Mouse (Mus musculus) erythroblast, embryonic 14.5 days (primary cell): ENCODE results near the gene Mlph.

Experiments
- GATA1 ChIP-seq: IDR thresholded peaks from 2 replicates; pipeline ENCODE4 v1.6.1; 2012; ENCODE audit warnings: low read length, inconsistent platforms, mixed read lengths
- TAL1 ChIP-seq: IDR thresholded peaks from 3 replicates; pipeline ENCODE4 v1.6.1; 2012; ENCODE audit warnings: low read length, inconsistent platforms, mixed read lengths

DNA sequence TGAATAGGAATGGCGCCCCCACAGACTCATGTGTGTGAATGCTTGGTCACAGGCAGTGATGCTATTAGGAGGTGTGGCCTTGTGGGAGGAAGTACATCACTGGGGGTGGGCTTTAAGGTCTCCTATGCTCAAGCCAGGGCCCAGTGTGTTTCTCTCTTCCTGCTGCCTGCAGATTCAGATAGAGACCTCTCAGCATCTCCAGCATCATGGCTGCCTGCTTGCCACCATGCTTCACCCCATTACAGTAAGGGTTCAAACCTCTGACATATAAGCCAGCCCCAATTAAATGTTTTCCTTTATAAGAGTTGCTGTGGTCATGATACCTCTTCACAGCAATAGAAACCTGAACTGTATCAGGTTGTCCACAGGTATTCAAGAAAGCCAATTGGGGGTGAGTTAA lies 81.0 kb downstream of the Mlph start:
- no peak for TF ChIP-seq GATA1
- no peak for TF ChIP-seq TAL1
